Mouse (Mus musculus) kidney, embryonic 15.5 days (tissue): ENCODE results near the gene Nub1. TPM values are rescaled to one million over a fixed set of nuclear protein-coding genes. Genes with fewer than 3 reads are reported as not detected.
"Not testable (repeated sequence)": the region's sequence is repeated elsewhere in the genome, so short reads cannot be mapped to it uniquely, and the experiment has no call there.

ENCODE experiments used
- ATAC-seq: fragments of 200-750 bp; cut with Nextera tagmentation; replicated peaks from 2 replicates; pipeline ENCODE4 v1.8.0; 2017; ENCODE audit warnings: moderate TSS enrichment; ENCODE audit not compliant: low FRiP score
- H3K27ac ChIP-seq: fragments of 300-500 bp; sonication (generic); 2 replicates; pipeline ENCODE4 v1.5.1; 2015; ENCODE audit warnings: mild to moderate bottlenecking, inconsistent platforms
- H3K27me3 ChIP-seq: fragments of 300-500 bp; sonication (generic); 2 replicates; pipeline ENCODE4 v1.6.1; 2015; ENCODE audit warnings: inconsistent platforms
- H3K36me3 ChIP-seq: fragments of 300-500 bp; sonication (generic); 2 replicates; pipeline ENCODE4 v1.6.1; 2015; ENCODE audit warnings: inconsistent platforms
- H3K4me1 ChIP-seq: fragments of 300-500 bp; sonication (generic); 2 replicates; pipeline ENCODE4 v1.6.1; 2015; ENCODE audit warnings: inconsistent platforms
- H3K4me2 ChIP-seq: fragments of 300-500 bp; sonication (generic); 2 replicates; pipeline ENCODE4 v1.6.1; 2015; ENCODE audit warnings: moderate library complexity, mild to moderate bottlenecking, inconsistent platforms
- H3K4me3 ChIP-seq: fragments of 300-500 bp; sonication (generic); replicated peaks from 2 replicates; pipeline ENCODE4 v1.5.1; 2015; ENCODE audit warnings: mild to moderate bottlenecking, inconsistent platforms
- H3K9ac ChIP-seq: fragments of 300-500 bp; sonication (generic); 2 replicates; pipeline ENCODE4 v1.6.1; 2015; ENCODE audit warnings: mild to moderate bottlenecking, inconsistent platforms
- H3K9me3 ChIP-seq: fragments of 300-500 bp; sonication (generic); replicated peaks from 2 replicates; pipeline ENCODE4 v1.6.1; 2016; ENCODE audit warnings: inconsistent platforms
- WGBS: fragments of 180-500 bp; shearing (Covaris S2); methylation state at CpG from one replicate; pipeline ENCODE4 v1.1.7; 2015; ENCODE audit warnings: mixed read lengths; 5-methylcytosine and 5-hydroxymethylcytosine counted together
- polyA plus RNA-seq: library from polyadenylated mRNA; unstranded; fragments of >200 nt; fragmentation: Nextera tagmentation; extraction: Ambion mirVana; gene quantifications from 2 replicates; pipeline ENCODE4 v1.2.1, GENCODE M21; 2015

The Nub1 gene
- polyA plus RNA-seq, 1 experiment from 2014 or later: 41.2 TPM

DNA sequence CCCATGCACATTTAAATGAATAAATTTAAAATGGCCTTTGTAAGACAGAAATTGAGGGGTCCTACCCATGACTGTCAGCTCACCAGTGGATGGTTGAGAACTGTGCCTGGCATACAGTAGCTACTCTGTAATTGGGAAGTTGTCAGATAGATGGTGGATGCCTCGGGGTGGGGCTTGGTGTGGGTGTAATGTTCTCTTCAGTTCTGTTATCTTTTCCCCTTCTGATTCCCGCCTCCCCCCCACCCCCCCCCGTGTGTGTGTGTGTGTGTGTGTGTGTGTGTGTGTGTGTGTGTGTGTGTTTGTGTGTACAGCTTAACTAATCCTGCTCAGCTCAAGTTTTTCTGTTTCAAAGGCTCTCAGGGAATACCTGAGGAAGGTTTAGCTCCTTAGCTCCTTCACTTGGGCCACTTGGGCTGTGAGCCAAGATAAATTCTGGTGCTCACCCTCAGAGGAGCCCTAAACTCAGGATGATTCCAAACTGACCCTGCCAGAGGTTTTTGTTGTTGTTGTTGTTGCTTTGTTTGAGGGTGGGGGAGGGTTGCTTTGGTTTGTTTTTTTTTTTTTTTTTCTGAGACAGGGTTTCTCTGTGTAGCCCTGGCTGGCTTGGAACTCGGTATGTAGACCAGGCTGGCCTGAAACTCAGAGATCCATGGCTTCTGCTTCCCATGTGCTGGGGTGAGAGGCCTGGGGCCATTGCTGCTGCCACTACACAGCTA, 25.5 kb upstream of the Nub1 start:
- H3K4me2 ChIP-seq: no peak overlapping the region
- no peak for ATAC-seq
- no peak overlapping the region for H3K27ac ChIP-seq
- no peaks in the 10 kb centered on the region for H3K4me1 ChIP-seq
- H3K36me3 ChIP-seq: no peaks in the 10 kb centered on the region
- H3K27me3 ChIP-seq: no peaks in the 10 kb centered on the region
- H3K9ac ChIP-seq: no peak overlapping the region
- WGBS: 79% methylated on average over 3 of the region's 4 CpGs
- no peak overlapping the region for H3K4me3 ChIP-seq
- H3K9me3 ChIP-seq: no peaks in the 10 kb centered on the region

DNA sequence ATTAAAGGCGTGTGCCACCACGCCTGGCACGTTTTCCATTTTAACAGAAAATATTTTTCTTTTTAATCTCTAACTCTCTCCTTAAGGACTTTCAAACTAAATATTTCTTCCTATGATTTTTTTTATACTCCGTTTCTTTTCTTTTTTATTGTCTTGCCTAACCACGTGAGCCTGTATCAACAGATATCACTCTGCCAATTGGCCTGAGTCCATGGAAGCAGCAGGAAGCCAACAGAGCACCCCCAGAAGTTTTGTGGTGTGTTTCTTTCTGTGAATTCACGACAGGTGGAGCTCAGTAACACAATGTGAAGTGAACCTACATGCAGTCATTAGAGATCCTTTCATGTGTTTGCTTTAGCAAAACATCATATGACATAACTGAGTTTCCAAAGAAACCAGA, 23.9 kb upstream of the Nub1 start:
- WGBS: 82% methylated on average over 6 of the region's 6 CpGs
- no peak overlapping the region for H3K9ac ChIP-seq
- H3K27me3 ChIP-seq: no peaks in the 10 kb centered on the region
- H3K4me3 ChIP-seq: no peak overlapping the region
- H3K4me2 ChIP-seq: no peak overlapping the region
- H3K27ac ChIP-seq: no peak overlapping the region
- no peaks in the 10 kb centered on the region for H3K36me3 ChIP-seq
- ATAC-seq: no peak
- no peaks in the 10 kb centered on the region for H3K4me1 ChIP-seq
- no peaks in the 10 kb centered on the region for H3K9me3 ChIP-seq

DNA sequence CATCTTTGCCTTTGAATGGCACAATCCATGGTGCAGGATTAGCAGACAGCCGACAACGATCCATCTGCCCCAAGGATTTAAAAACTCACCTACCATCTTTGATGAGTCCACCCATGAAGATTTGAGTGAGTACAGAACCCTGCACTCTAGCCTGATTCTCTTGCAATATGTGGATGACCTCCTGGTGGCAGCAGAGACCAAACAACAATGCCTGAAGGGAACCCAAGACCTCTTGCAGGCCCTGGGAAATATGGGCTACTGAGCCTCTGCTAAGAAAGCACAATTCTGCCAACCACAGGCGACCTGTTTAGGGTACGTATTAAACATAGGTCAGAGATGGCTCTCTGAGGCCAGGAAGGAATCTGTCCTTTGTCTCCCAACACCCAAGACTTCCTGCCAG, 11.1 kb upstream of the Nub1 start:
- WGBS: 27% methylated on average over 4 of the region's 4 CpGs
- no peaks in the 10 kb centered on the region for H3K4me1 ChIP-seq

DNA sequence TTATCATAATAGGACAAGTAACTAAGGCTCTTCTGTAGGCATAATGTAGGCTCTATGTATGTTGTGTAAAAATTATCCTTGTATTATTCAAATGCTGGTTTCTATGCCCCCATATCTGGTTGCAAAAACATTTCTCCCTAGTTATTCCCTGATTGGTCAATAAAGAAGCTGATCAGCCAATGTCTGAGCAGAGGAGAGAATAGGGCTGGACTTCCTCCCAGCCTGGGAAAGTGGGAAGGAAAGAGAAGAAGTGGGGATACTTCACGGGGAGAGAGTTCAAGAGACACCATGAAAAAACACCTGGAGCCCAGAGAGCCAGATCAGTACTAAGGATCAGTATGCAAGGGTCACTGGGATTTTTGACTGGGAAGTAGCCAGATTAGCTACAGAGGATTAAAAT, 3.9 kb upstream of the Nub1 start:
- no peaks in the 10 kb centered on the region for H3K27me3 ChIP-seq
- no peak overlapping the region for H3K4me3 ChIP-seq
- H3K9me3 ChIP-seq: no peaks in the 10 kb centered on the region
- no peak overlapping the region for H3K4me2 ChIP-seq
- 46% methylated on average over 1 of the region's 1 CpGs for WGBS
- H3K36me3 ChIP-seq: no peaks in the 10 kb centered on the region
- peaks cover 7% of the 10 kb centered on the region for H3K4me1 ChIP-seq
- H3K9ac ChIP-seq: no peak overlapping the region
- no peak for ATAC-seq
- no peak overlapping the region for H3K27ac ChIP-seq

More for the DNA sequence above, 11.1 kb upstream of the Nub1 start:
- no peak overlapping the region for H3K4me2 ChIP-seq
- 0 out of 2 replicates have a peak, but pooled peaks cover 2% of the 10 kb centered on the region for H3K27me3 ChIP-seq
- no peak overlapping the region for H3K27ac ChIP-seq
- no peaks in the 10 kb centered on the region for H3K36me3 ChIP-seq
- H3K4me3 ChIP-seq: no peak overlapping the region
- H3K9ac ChIP-seq: no peak overlapping the region
- no peaks in the 10 kb centered on the region for H3K9me3 ChIP-seq
- peak; percentile 58; the same call in 1 of the 2 replicates for ATAC-seq

DNA sequence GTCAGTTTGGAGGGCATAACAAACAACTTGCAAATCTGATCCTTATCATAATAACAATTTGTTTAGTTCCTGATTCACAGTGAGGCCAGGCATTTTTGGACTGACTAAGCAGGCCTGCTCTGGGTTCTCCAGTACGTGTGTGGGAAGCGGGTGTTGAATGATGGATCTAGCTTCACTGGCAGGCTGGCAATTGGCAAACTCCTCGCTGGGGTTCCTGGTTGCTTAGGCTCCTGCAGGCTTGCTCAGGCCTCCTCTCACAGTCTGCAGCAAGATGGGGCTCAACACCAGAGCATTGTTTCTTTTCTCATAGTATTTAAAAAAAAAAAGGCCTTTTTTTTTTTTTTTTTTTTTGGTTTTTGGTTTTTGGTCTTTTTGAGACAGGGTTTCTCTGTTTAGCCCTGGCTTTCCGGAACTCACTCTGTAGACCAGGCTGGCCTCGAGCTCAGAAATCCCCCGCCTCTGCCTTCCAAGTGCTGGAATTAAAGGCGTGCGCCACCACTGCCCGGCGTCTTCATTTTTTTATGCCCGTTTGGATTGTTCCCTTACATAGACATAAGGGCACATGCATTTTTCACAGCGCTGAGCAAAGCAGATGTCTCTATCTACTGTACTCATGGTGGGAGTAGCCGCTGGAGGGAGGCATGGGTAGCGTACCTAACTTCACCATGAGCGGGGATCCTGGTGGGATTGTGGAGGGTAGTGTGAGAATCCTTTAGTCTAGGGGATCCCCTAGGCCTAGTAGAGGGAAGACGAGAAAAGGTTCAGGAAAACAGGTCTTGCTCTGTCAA, 560 bp upstream of the Nub1 start:
- ATAC-seq: peak; percentile 46
- H3K27ac ChIP-seq: peak overlapping the region; percentile 99
- no peaks in the 10 kb centered on the region for H3K9me3 ChIP-seq
- peak overlapping the region; percentile 59 for H3K9ac ChIP-seq
- peaks cover 17% of the 10 kb centered on the region for H3K4me1 ChIP-seq
- peak overlapping the region; percentile 73 for H3K4me2 ChIP-seq
- peaks cover 15% of the 10 kb centered on the region for H3K36me3 ChIP-seq
- H3K4me3 ChIP-seq: peak overlapping the region; percentile 98
- WGBS: 35% methylated on average over 16 of the region's 16 CpGs
- H3K27me3 ChIP-seq: no peaks in the 10 kb centered on the region

DNA sequence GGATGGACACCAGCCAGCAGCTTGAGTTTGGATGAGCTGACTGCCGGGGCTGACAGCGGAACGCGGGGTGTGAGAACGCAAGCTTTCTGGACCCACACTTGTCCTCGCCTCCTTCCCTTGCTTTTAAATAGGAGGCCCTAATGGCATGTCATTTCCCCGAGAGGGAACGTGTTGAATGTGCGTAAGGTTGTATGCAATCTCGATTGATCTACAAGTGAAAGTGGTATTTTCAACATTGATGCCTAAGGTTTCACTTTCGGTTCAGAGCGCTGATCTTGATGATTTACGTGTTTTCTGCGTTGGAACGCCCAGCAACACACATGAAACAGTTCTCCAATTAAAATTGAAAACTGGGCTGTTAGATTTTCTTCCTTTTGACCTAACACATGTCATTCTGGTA, 844 bp downstream of the Nub1 start:
- Histone ChIP-seq H3K27ac (peak overlapping the region; percentile 99), H3K9me3 (no peaks in the 10 kb centered on the region), H3K4me3 (peak overlapping the region; percentile 98), H3K4me2 (peak overlapping the region; percentile 73), H3K36me3 (peaks cover 29% of the 10 kb centered on the region), H3K4me1 (peaks cover 17% of the 10 kb centered on the region), H3K9ac (peak overlapping the region; percentile 85), H3K27me3 (no peaks in the 10 kb centered on the region)
- peak; percentile 1; the same call in 1 of the 2 replicates for ATAC-seq
- under 1% methylated on average over 15 of the region's 15 CpGs for WGBS

DNA sequence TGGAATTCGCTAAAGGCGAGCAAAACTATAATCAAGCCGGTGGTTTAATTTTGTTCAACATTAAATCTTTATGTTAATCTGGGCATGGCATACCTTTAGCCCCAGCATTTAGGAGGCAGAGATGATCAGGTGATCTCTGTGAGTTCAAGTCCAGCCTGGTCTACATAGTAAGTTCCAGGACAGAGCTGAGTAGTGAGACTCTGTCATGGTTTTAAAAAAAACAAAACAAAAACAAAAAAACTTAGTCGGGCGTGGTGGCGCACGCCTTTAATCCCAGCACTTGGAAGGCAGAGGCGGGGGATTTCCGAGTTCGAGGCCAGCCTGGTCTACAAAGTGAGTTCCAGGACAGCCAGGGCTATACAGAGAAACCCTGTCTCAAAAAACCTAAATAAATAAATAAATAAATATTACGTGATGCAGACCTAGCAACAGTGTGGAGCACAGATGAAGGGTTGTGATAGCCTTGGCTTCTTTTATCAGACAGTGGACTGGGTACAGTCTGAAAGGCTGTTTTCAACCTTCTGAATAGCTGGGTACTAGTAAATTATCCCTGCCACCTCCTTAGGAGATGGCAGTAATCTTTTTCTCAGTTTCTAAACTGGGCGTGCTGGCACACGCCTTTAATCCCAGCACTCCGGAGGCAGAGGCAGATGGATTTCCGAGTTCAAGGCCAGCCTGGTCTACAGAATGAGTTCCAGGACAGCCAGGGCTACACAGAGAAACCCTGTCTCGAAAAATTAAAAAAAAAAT, 1.5 kb downstream of the Nub1 start:
- not testable (repeated sequence) for H3K27me3 ChIP-seq, H3K27ac ChIP-seq, ATAC-seq, H3K9me3 ChIP-seq
- peak overlapping the region; percentile 85 for H3K9ac ChIP-seq
- peak overlapping the region; percentile 73 for H3K4me2 ChIP-seq
- peak overlapping the region; percentile 98 for H3K4me3 ChIP-seq
- peaks cover 36% of the 10 kb centered on the region for H3K36me3 ChIP-seq
- H3K4me1 ChIP-seq: peaks cover 17% of the 10 kb centered on the region
- 78% methylated on average over 16 of the region's 16 CpGs for WGBS

DNA sequence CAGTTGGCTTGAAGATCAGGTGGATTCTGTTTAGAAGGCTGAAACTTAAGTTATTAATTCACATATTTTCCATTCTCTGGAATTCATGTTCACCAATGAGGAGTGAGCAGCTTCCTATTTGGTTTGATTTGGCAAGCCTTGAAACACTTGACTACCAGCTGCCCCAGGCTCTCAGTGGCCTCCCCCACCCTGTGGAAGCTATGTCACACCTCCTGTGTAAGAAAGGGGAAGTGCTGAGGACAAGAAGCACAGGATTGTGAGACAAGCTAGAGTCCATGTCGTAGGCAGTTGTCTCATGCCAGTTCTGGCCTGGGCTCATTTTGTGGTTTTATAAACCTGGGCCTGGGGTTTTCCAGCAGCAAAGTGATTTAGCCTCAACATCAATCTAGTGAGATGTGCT, 2.4 kb downstream of the Nub1 start:
- Histone ChIP-seq H3K9me3 (no peaks in the 10 kb centered on the region), H3K4me3 (no peak overlapping the region), H3K9ac (0 out of 2 replicates have a peak overlapping the region, but pooled peaks have one; percentile 23), H3K27ac (no peak overlapping the region), H3K27me3 (no peaks in the 10 kb centered on the region), H3K4me1 (peaks cover 17% of the 10 kb centered on the region), H3K36me3 (peaks cover 44% of the 10 kb centered on the region), H3K4me2 (no peak overlapping the region)
- no peak for ATAC-seq
- 80% methylated on average over 1 of the region's 1 CpGs for WGBS

DNA sequence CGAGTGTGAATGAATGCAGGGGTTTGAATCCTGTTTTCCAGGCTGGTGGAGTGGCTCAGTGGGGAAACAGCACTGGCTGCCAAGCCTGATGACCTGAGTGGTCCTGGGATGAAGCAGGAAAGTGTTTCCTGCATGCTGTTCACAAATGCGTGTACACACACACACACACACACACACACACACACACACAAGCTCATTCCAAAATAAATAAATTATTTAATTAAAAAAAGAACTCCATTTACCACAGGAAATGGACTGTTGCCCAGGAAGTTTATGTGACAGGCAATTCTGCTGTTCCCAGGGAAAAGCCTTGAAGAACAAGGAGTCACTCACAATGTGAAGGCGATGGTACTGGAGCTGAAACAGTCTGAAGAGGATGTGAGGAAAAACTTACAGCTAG, 11.4 kb downstream of the Nub1 start:
- Histone ChIP-seq H3K27ac (no peak overlapping the region), H3K4me3 (no peak overlapping the region), H3K27me3 (no peaks in the 10 kb centered on the region), H3K9ac (no peak overlapping the region), H3K4me1 (no peaks in the 10 kb centered on the region), H3K4me2 (no peak overlapping the region), H3K9me3 (no peaks in the 10 kb centered on the region), H3K36me3 (peaks cover 98% of the 10 kb centered on the region)
- WGBS: 77% methylated on average over 3 of the region's 3 CpGs
- ATAC-seq: no peak

DNA sequence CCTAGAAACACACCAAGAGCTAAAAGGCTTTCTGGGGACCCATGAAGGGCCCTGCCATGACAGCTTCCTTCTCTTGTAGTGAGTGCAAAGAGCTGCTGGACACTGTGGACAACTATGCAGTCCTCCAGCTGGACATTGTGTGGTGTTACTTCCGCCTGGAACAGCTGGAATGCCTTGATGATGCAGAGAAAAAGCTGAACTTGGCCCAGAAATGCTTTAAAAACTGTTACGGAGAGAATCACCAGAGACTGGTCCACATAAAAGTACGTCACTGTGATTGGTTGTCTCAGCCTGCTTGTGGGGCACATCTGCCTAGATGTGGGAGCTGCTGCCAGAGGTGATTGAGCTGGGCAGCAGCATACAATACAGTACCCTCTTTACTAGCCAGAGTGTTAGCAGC, 15.9 kb downstream of the Nub1 start:
- Histone ChIP-seq H3K27me3 (no peaks in the 10 kb centered on the region), H3K4me2 (no peak overlapping the region), H3K4me1 (no peaks in the 10 kb centered on the region), H3K9ac (no peak overlapping the region), H3K9me3 (no peaks in the 10 kb centered on the region), H3K4me3 (no peak overlapping the region), H3K27ac (no peak overlapping the region), H3K36me3 (peaks cover 98% of the 10 kb centered on the region)
- WGBS: 82% methylated on average over 3 of the region's 3 CpGs
- ATAC-seq: no peak

DNA sequence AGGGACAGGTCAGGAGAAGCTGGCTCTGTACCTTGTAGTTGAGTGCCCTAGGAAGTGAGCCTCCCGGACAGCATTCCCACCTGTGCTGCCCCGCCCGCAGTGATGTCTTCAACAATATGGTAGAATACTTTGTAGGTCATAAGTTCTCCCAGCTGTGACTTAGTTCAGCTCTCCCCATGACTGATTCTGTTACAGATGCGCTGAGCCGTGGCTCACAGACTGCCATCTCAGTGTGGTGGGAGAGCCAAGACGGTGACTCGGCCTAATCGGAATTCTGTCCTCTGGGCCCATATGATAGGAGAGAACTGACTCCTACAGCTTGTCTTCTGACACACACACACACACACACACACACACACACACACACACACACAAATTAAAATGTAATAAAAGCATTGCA, 19.3 kb downstream of the Nub1 start:
- H3K4me2 ChIP-seq: no peak overlapping the region
- ATAC-seq: no peak
- H3K9me3 ChIP-seq: no peaks in the 10 kb centered on the region
- no peak overlapping the region for H3K27ac ChIP-seq
- H3K27me3 ChIP-seq: no peaks in the 10 kb centered on the region
- H3K4me1 ChIP-seq: no peaks in the 10 kb centered on the region
- peaks cover 100% of the 10 kb centered on the region for H3K36me3 ChIP-seq
- 78% methylated on average over 8 of the region's 8 CpGs for whole genome bisulfite sequencing
- no peak overlapping the region for H3K4me3 ChIP-seq
- H3K9ac ChIP-seq: no peak overlapping the region

DNA sequence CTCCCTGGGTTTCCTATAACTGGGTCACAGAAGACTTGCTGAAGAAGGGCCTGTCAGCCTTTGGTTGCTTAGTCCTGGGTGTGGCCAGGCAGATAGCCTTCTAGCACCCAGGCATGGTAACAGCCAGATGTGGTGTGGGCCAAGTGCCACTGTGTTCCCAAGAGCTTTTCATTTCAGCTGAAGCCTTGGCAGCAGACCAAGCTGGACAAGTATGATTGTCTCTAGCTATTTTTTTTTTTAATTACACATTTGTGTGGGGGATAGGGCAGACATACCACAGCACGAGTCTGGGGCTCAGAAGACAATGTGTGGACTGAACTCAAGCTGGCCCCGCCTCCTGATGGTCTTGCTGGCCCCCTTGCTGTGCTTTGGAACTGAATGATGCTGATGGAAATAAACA, 24.6 kb downstream of the Nub1 start:
- H3K4me1 ChIP-seq: peaks cover 16% of the 10 kb centered on the region
- no peaks in the 10 kb centered on the region for H3K27me3 ChIP-seq
- H3K9me3 ChIP-seq: no peaks in the 10 kb centered on the region; the same call in 1 of the 2 replicates
- H3K27ac ChIP-seq: no peak overlapping the region
- no peak overlapping the region for H3K9ac ChIP-seq
- no peak overlapping the region for H3K4me3 ChIP-seq
- no peak overlapping the region for H3K4me2 ChIP-seq
- no peak for ATAC-seq
- WGBS: 74% methylated on average over 2 of the region's 2 CpGs
- H3K36me3 ChIP-seq: peaks cover 98% of the 10 kb centered on the region
